Mouse (Mus musculus): Measurements from ENCODE around the gene Otor.

Gene Otor

GRCm38 (mm10) chr2:143131098-143131646 is 52.9 kb downstream of the Otor start:
- no peak for DNase-seq (ENCODE audit: low read depth, low spot score)

All from ES-CJ7 (cell line).